31 mouse cellular contexts compared by ENCODE assay signal in genomic region chr5:146439152-146439781, GRCm38 (mm10). TPM values are rescaled to one million over a fixed set of nuclear protein-coding genes. Genes with fewer than 3 reads are reported as not detected.
A peak's percentile ranks its signal among the peaks of the same experiment; 100 is the strongest.
DNase-seq lines count a peak whose midpoint lies in the region; ATAC-seq lines count a peak whose summit lies in the region.
"Had no signal": no experiment of that assay in that cellular context is flagged by ENCODE, and none has a peak within 500 bp of the region (broad histone marks: within the 10 kb centered on the region; RNA-seq: fewer than 3 reads in every experiment).

No protein-coding gene starts in this region.

- peaks cover 2% of the 10 kb centered on the region; the same call in 1 of the 2 replicates for H3K9me3 ChIP-seq in midbrain, embryonic 11.5 days (ENCODE audit: control insufficient read depth, low read length)
- H3K9me3 ChIP-seq in midbrain, embryonic 14.5 days (ENCODE audit: control insufficient read depth, low read length), result no peaks in the 10 kb centered on the region; the same call in 1 of the 2 replicates
- no peaks in the 10 kb centered on the region for H3K9me3 ChIP-seq in embryonic facial prominence, embryonic 14.5 days (ENCODE audit: control insufficient read depth, low read length)
- H3K9me3 ChIP-seq: forebrain, embryonic 12.5 days; forebrain, embryonic 15.5 days; heart, embryonic 10.5 days; hindbrain, embryonic 15.5 days had no signal

- WGBS in midbrain, embryonic 11.5 days, result 89% methylated on average over 7 of the region's 7 CpGs
- 93% methylated on average over 7 of the region's 7 CpGs for WGBS in midbrain, embryonic 14.5 days
- WGBS in embryonic facial prominence, embryonic 14.5 days, result 65% methylated on average over 7 of the region's 7 CpGs

- H3K27me3 ChIP-seq in midbrain, embryonic 11.5 days (ENCODE audit: control insufficient read depth, insufficient read depth, low read length), result no peaks in the 10 kb centered on the region
- no peaks in the 10 kb centered on the region for H3K27me3 ChIP-seq in midbrain, embryonic 14.5 days (ENCODE audit: control insufficient read depth, insufficient read depth, low read length)
- no peaks in the 10 kb centered on the region for H3K27me3 ChIP-seq in embryonic facial prominence, embryonic 14.5 days (replicated peaks; ENCODE audit: control insufficient read depth, insufficient read depth, low read length)
- H3K27me3 ChIP-seq: forebrain, embryonic 12.5 days; forebrain, embryonic 15.5 days; hindbrain, embryonic 12.5 days; hindbrain, embryonic 15.5 days; Patski had no signal

- H3K36me3 ChIP-seq in midbrain, embryonic 11.5 days (ENCODE audit: control insufficient read depth, insufficient read depth, low read length), result peaks cover 2% of the 10 kb centered on the region; the same call in 1 of the 2 replicates
- H3K36me3 ChIP-seq in midbrain, embryonic 14.5 days (ENCODE audit: control insufficient read depth, insufficient read depth, low read length), result peaks cover 22% of the 10 kb centered on the region; the same call in 1 of the 2 replicates
- H3K36me3 ChIP-seq in embryonic facial prominence, embryonic 14.5 days (ENCODE audit: control insufficient read depth, insufficient read depth, low read length), result peaks cover 7% of the 10 kb centered on the region; the same call in 1 of the 2 replicates
- H3K36me3 ChIP-seq: G1E; heart, embryonic 10.5 days; heart, embryonic 13.5 days had no signal

- no peak overlapping the region for H3K27ac ChIP-seq in midbrain, embryonic 11.5 days (ENCODE audit: low read depth, low read length)
- H3K27ac ChIP-seq in midbrain, embryonic 14.5 days (replicated peaks; ENCODE audit: low read depth, low read length), result no peak overlapping the region
- peak overlapping the region; percentile 71 for H3K27ac ChIP-seq in embryonic facial prominence, embryonic 14.5 days (replicated peaks; ENCODE audit: low read depth, low read length)
- H3K27ac ChIP-seq: forebrain, embryonic 12.5 days; forebrain, embryonic 15.5 days; heart, adult 2 months; heart, embryonic 10.5 days; heart, embryonic 13.5 days; hindbrain, embryonic 12.5 days; hindbrain, embryonic 15.5 days had no signal

- DNase-seq in heart, adult 11 months, result peak; percentile 52
- DNase-seq in heart, postnatal 4 days, result no peak
- DNase-seq in midbrain, embryonic 11.5 days (ENCODE audit: low spot score, missing footprints), result peak; percentile 60
- DNase-seq in midbrain, embryonic 14.5 days, result no peak
- peak; percentile 64 for DNase-seq in embryonic facial prominence, embryonic 14.5 days (ENCODE audit: low spot score)
- DNase-seq in neural tube, embryonic 10.5 days (ENCODE audit: extremely low spot score, low spot score), result no peak
- DNase-seq: adrenal gland, postnatal 10 days; adrenal gland, postnatal 36 days; B cell, adult 2 months; cerebellum, adult 18-20 months; cerebellum, adult 9-10 months; cerebellum, postnatal 14 days; gastrocnemius, postnatal 25 days; heart, adult 2 months; heart, postnatal 14 days had no signal

- H3K9ac ChIP-seq in midbrain, embryonic 11.5 days (ENCODE audit: low read length), result no peak overlapping the region
- no peak overlapping the region for H3K9ac ChIP-seq in midbrain, embryonic 14.5 days (replicated peaks; ENCODE audit: low read length)
- no peak overlapping the region for H3K9ac ChIP-seq in embryonic facial prominence, embryonic 14.5 days (ENCODE audit: low read depth, low read length)
- H3K9ac ChIP-seq: forebrain, embryonic 12.5 days; forebrain, embryonic 15.5 days; heart, embryonic 13.5 days; hindbrain, embryonic 12.5 days; hindbrain, embryonic 15.5 days had no signal

- ATAC-seq in midbrain, embryonic 11.5 days (ENCODE audit: low FRiP score), result no peak
- no peak for ATAC-seq in midbrain, embryonic 14.5 days (ENCODE audit: low FRiP score, low TSS enrichment)
- ATAC-seq in embryonic facial prominence, embryonic 14.5 days (ENCODE audit: low read depth), result peak; percentile 63
- ATAC-seq: forebrain, embryonic 15.5 days; Patski had no signal

- H3K4me2 ChIP-seq in midbrain, embryonic 11.5 days, result no peak overlapping the region
- H3K4me2 ChIP-seq in midbrain, embryonic 14.5 days (ENCODE audit: low read length), result no peak overlapping the region
- H3K4me2 ChIP-seq in embryonic facial prominence, embryonic 14.5 days (ENCODE audit: low read depth, low read length), result no peak overlapping the region
- H3K4me2 ChIP-seq: forebrain, embryonic 12.5 days; forebrain, embryonic 15.5 days; heart, embryonic 13.5 days; hindbrain, embryonic 12.5 days; hindbrain, embryonic 15.5 days had no signal

- no peaks in the 10 kb centered on the region for H3K4me1 ChIP-seq in midbrain, embryonic 11.5 days (ENCODE audit: control insufficient read depth, insufficient read depth, low read length)
- no peaks in the 10 kb centered on the region for H3K4me1 ChIP-seq in midbrain, embryonic 14.5 days (ENCODE audit: control insufficient read depth, insufficient read depth, low read length)
- H3K4me1 ChIP-seq in embryonic facial prominence, embryonic 14.5 days (ENCODE audit: control insufficient read depth, insufficient read depth, low read length), result no peaks in the 10 kb centered on the region
- H3K4me1 ChIP-seq: forebrain, embryonic 12.5 days; forebrain, embryonic 15.5 days; heart, embryonic 10.5 days; heart, embryonic 13.5 days; hindbrain, embryonic 12.5 days; hindbrain, embryonic 15.5 days had no signal

- no peak overlapping the region for H3K4me3 ChIP-seq in midbrain, embryonic 11.5 days (ENCODE audit: low read depth, low read length)
- no peak overlapping the region for H3K4me3 ChIP-seq in midbrain, embryonic 14.5 days (replicated peaks; ENCODE audit: low read depth, low read length)
- H3K4me3 ChIP-seq in embryonic facial prominence, embryonic 14.5 days (ENCODE audit: low read depth, low read length), result no peak overlapping the region
- H3K4me3 ChIP-seq: erythroblast, embryonic 14.5 days; forebrain, embryonic 12.5 days; forebrain, embryonic 15.5 days; heart, adult 2 months; heart, embryonic 10.5 days; heart, embryonic 13.5 days; hindbrain, embryonic 12.5 days; hindbrain, embryonic 15.5 days had no signal

RNA-seq across cellular contexts. Expression of gene Gm6408, which starts 42.5 kb away (rescaled TPM):
- total RNA-seq in heart, postnatal 4 days (2021), result not detected
- not detected in 2 replicates for polyA plus RNA-seq in midbrain, embryonic 11.5 days (2014; fragmentation: Nextera tagmentation; extraction: Ambion mirVana)
- polyA plus RNA-seq in midbrain, embryonic 14.5 days (2014; fragmentation: Nextera tagmentation; extraction: Ambion mirVana), result not detected in 2 replicates
- not detected in 2 replicates for polyA plus RNA-seq in embryonic facial prominence, embryonic 14.5 days (2014; fragmentation: Nextera tagmentation; extraction: Ambion mirVana)
- total RNA-seq: adrenal gland, adult 18-20 months; adrenal gland, postnatal 10 days; adrenal gland, postnatal 36 days; CH12.LX; G1E; gastrocnemius, adult 8-10 months; gastrocnemius, postnatal 25 days; heart, adult 2 months; heart, postnatal 14 days; hematopoietic stem cell, adult 5-6 weeks had no signal
- polyA plus RNA-seq: erythroblast, embryonic 14.5 days; forebrain, embryonic 12.5 days; forebrain, embryonic 15.5 days; G1E; gonadal fat pad, adult 2 months; heart, adult 2 months; heart, embryonic 10.5 days; heart, embryonic 13.5 days; heart, embryonic 16.5 days; hindbrain, embryonic 12.5 days; intestine, embryonic 14.5 days; Patski had no signal

RNA-seq across cellular contexts. Expression of gene Gm6370, which starts 51.9 kb away (rescaled TPM):
- not detected for total RNA-seq in heart, postnatal 4 days (2021)
- not detected in 2 replicates for polyA plus RNA-seq in midbrain, embryonic 11.5 days (2014; fragmentation: Nextera tagmentation; extraction: Ambion mirVana)
- not detected in 2 replicates for polyA plus RNA-seq in midbrain, embryonic 14.5 days (2014; fragmentation: Nextera tagmentation; extraction: Ambion mirVana)
- not detected in 2 replicates for polyA plus RNA-seq in embryonic facial prominence, embryonic 14.5 days (2014; fragmentation: Nextera tagmentation; extraction: Ambion mirVana)
- total RNA-seq: adrenal gland, adult 18-20 months; adrenal gland, postnatal 36 days; CH12.LX; G1E; gastrocnemius, adult 8-10 months; gastrocnemius, postnatal 25 days; heart, adult 2 months; heart, postnatal 14 days; hematopoietic stem cell, adult 5-6 weeks had no signal
- polyA plus RNA-seq: erythroblast, embryonic 14.5 days; forebrain, embryonic 12.5 days; forebrain, embryonic 15.5 days; G1E; gonadal fat pad, adult 2 months; heart, adult 2 months; heart, embryonic 10.5 days; heart, embryonic 13.5 days; heart, embryonic 16.5 days; hindbrain, embryonic 12.5 days; hindbrain, embryonic 15.5 days; intestine, embryonic 14.5 days; Patski had no signal

RNA-seq across cellular contexts. Expression of gene Wasf3, which starts 54.5 kb away (rescaled TPM):
- under 1 TPM; 0.29 to 0.31 TPM for total RNA-seq in heart, postnatal 4 days (2021)
- 6.3 and 6.4 TPM in 2 replicates for polyA plus RNA-seq in midbrain, embryonic 11.5 days (2014; fragmentation: Nextera tagmentation; extraction: Ambion mirVana)
- polyA plus RNA-seq in midbrain, embryonic 14.5 days (2014; fragmentation: Nextera tagmentation; extraction: Ambion mirVana), result 9.3 and 10.0 TPM in 2 replicates
- polyA plus RNA-seq in embryonic facial prominence, embryonic 14.5 days (2014; fragmentation: Nextera tagmentation; extraction: Ambion mirVana), result 1.6 and 1.7 TPM in 2 replicates
- total RNA-seq: CH12.LX; hematopoietic stem cell, adult 5-6 weeks had no signal
- polyA plus RNA-seq: erythroblast, embryonic 14.5 days; G1E had no signal

Comparison
In these comparisons a context has a peak if more than half of its experiments do, and no peak if none do; other contexts are left out.
1. DNase-seq: peak in heart, adult 11 months (single experiment), midbrain, embryonic 11.5 days (single experiment) and embryonic facial prominence, embryonic 14.5 days (single experiment); none in heart, postnatal 4 days (single experiment), midbrain, embryonic 14.5 days (single experiment) and neural tube, embryonic 10.5 days (single experiment).